10 mouse cellular contexts compared by ENCODE assay signal in the genomic region with DNA sequence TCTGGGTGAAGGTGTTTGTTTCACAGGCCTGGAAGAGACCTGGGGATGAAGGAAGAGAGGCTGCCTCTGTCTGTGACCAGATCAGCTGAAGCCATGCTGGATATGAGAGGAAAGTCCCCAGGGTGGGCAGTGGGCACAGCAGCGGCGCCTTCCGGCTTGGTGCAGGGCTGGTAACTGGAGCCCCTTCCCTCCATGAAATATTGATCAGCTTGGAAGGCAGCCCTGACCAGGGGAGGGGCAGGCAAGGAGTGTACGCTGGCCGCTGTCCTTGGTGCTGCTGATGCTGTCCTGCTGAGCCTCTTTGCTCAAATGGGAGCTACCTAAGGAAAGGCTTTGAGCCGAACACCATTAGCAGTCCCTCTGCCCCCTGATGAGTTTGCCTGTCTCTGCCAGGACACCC. TPM values are rescaled to one million over a fixed set of nuclear protein-coding genes. Genes with fewer than 3 reads are reported as not detected.
DNase-seq lines count a peak whose midpoint lies in the region; ATAC-seq and TF ChIP-seq lines count a peak whose summit lies in the region.
"Had no signal": no experiment of that assay in that cellular context is flagged by ENCODE, and none has a peak within 500 bp of the region (broad histone marks: within the 10 kb centered on the region; RNA-seq: fewer than 3 reads in every experiment).

No protein-coding gene starts in this region.

- no peaks in the 10 kb centered on the region for H3K36me3 ChIP-seq in embryonic facial prominence, embryonic 13.5 days
- H3K36me3 ChIP-seq in limb, embryonic 13.5 days, result no peaks in the 10 kb centered on the region
- no peaks in the 10 kb centered on the region for H3K36me3 ChIP-seq in stomach, postnatal 0 days (ENCODE audit: control insufficient read depth, insufficient read depth, low read length)
- no peaks in the 10 kb centered on the region for H3K36me3 ChIP-seq in forebrain, embryonic 14.5 days (ENCODE audit: control insufficient read depth, insufficient read depth, low read length)
- H3K36me3 ChIP-seq: heart, embryonic 15.5 days; stomach, embryonic 15.5 days had no signal

- TF ChIP-seq CTCF in cerebellum, adult 2 months (IDR thresholded peaks at IDR 0.05; ENCODE audit: borderline replicate concordance, insufficient read depth, low read depth, low read length), result no peak
- TF ChIP-seq CTCF in stomach, postnatal 0 days (IDR thresholded peaks at IDR 0.05; ENCODE audit: low read depth), result no peak

- no peaks in the 10 kb centered on the region for H3K27me3 ChIP-seq in cerebellum, adult 2 months (ENCODE audit: control insufficient read depth, insufficient read depth, low read length)
- no peaks in the 10 kb centered on the region; the same call in none of the 2 replicates for H3K27me3 ChIP-seq in embryonic facial prominence, embryonic 13.5 days
- no peaks in the 10 kb centered on the region for H3K27me3 ChIP-seq in limb, embryonic 13.5 days
- H3K27me3 ChIP-seq in stomach, postnatal 0 days (ENCODE audit: control insufficient read depth, insufficient read depth, low read length), result no peaks in the 10 kb centered on the region
- no peaks in the 10 kb centered on the region for H3K27me3 ChIP-seq in forebrain, embryonic 14.5 days (replicated peaks; ENCODE audit: control insufficient read depth, insufficient read depth, low read length)
- H3K27me3 ChIP-seq: stomach, embryonic 15.5 days had no signal

- no peak for TF ChIP-seq POLR2A in cerebellum, adult 2 months (IDR thresholded peaks at IDR 0.05; ENCODE audit: borderline replicate concordance, insufficient read depth, low read length)

- DNase-seq in cerebellum, adult 2 months, result no peak
- no peak for DNase-seq in cerebellum, postnatal 10 days
- DNase-seq in A20 (ENCODE audit: low read depth, low spot score), result peak; percentile 19
- DNase-seq in stomach, postnatal 0 days (ENCODE audit: low spot score), result peak; percentile 77
- no peak for DNase-seq in left cerebral cortex, adult 9 months (ENCODE audit: low spot score in 2 of 2)
- no peak for DNase-seq in forebrain, embryonic 14.5 days (ENCODE audit: low spot score)

- no peak overlapping the region for H3K9ac ChIP-seq in embryonic facial prominence, embryonic 13.5 days
- no peak overlapping the region for H3K9ac ChIP-seq in limb, embryonic 13.5 days
- no peak overlapping the region for H3K9ac ChIP-seq in stomach, postnatal 0 days (ENCODE audit: low read length)
- H3K9ac ChIP-seq in forebrain, embryonic 14.5 days (ENCODE audit: low read length), result no peak overlapping the region
- H3K9ac ChIP-seq: heart, embryonic 15.5 days; stomach, embryonic 15.5 days had no signal

- no peak for TF ChIP-seq EP300 in stomach, postnatal 0 days (optimal IDR thresholded peaks at IDR 0.05)

- 24% methylated on average over 6 of the region's 6 CpGs for WGBS in cerebellum, adult 2 months
- WGBS in embryonic facial prominence, embryonic 13.5 days, result 4% methylated on average over 6 of the region's 6 CpGs
- 0% methylated on average over 6 of the region's 6 CpGs for WGBS in limb, embryonic 13.5 days
- 6% methylated on average over 6 of the region's 6 CpGs for WGBS in stomach, postnatal 0 days
- 13% methylated on average over 6 of the region's 6 CpGs for WGBS in forebrain, embryonic 14.5 days

- ATAC-seq in embryonic facial prominence, embryonic 13.5 days (ENCODE audit: insufficient number of reproducible peaks, insufficient read depth, low FRiP score, low TSS enrichment, low read depth), result peak; percentile 49; the same call in 1 of the 2 replicates
- ATAC-seq in limb, embryonic 13.5 days (ENCODE audit: low FRiP score, low read depth), result peak; percentile 78
- 0 out of 2 replicates have a peak, but pooled peaks have one; percentile 39 for ATAC-seq in stomach, postnatal 0 days (ENCODE audit: low FRiP score, low TSS enrichment)
- no peak for ATAC-seq in forebrain, embryonic 14.5 days

- H3K4me2 ChIP-seq in embryonic facial prominence, embryonic 13.5 days, result no peak overlapping the region
- H3K4me2 ChIP-seq in limb, embryonic 13.5 days (replicated peaks), result no peak overlapping the region
- H3K4me2 ChIP-seq in stomach, postnatal 0 days (replicated peaks; ENCODE audit: low read depth), result no peak overlapping the region
- no peak overlapping the region for H3K4me2 ChIP-seq in forebrain, embryonic 14.5 days (ENCODE audit: low read length)
- H3K4me2 ChIP-seq: heart, embryonic 15.5 days; stomach, embryonic 15.5 days had no signal

- H3K4me3 ChIP-seq in cerebellum, adult 2 months (replicated peaks; ENCODE audit: insufficient read depth, low read depth, low read length), result no peak overlapping the region
- H3K4me3 ChIP-seq in embryonic facial prominence, embryonic 13.5 days, result no peak overlapping the region
- H3K4me3 ChIP-seq in limb, embryonic 13.5 days, result no peak overlapping the region
- H3K4me3 ChIP-seq in stomach, postnatal 0 days (ENCODE audit: low read depth, low read length), result no peak overlapping the region
- no peak overlapping the region for H3K4me3 ChIP-seq in forebrain, embryonic 14.5 days (ENCODE audit: low read depth, low read length)
- H3K4me3 ChIP-seq: heart, embryonic 15.5 days; stomach, embryonic 15.5 days had no signal

- peaks cover 73% of the 10 kb centered on the region for H3K4me1 ChIP-seq in cerebellum, adult 2 months (ENCODE audit: control insufficient read depth, insufficient read depth, low read length)
- H3K4me1 ChIP-seq in embryonic facial prominence, embryonic 13.5 days, result peaks cover 3% of the 10 kb centered on the region; the same call in 1 of the 2 replicates
- no peaks in the 10 kb centered on the region for H3K4me1 ChIP-seq in limb, embryonic 13.5 days
- H3K4me1 ChIP-seq in stomach, postnatal 0 days (replicated peaks; ENCODE audit: control insufficient read depth, insufficient read depth), result no peaks in the 10 kb centered on the region
- H3K4me1 ChIP-seq in forebrain, embryonic 14.5 days (ENCODE audit: control insufficient read depth, insufficient read depth, low read length), result peaks cover 5% of the 10 kb centered on the region
- H3K4me1 ChIP-seq: stomach, embryonic 15.5 days had no signal

- H3K9me3 ChIP-seq in embryonic facial prominence, embryonic 13.5 days, result no peaks in the 10 kb centered on the region
- H3K9me3 ChIP-seq in limb, embryonic 13.5 days, result no peaks in the 10 kb centered on the region
- H3K9me3 ChIP-seq in stomach, postnatal 0 days (ENCODE audit: control insufficient read depth, low read length), result no peaks in the 10 kb centered on the region
- no peaks in the 10 kb centered on the region for H3K9me3 ChIP-seq in forebrain, embryonic 14.5 days (replicated peaks; ENCODE audit: control insufficient read depth, low read length)
- H3K9me3 ChIP-seq: heart, embryonic 15.5 days; stomach, embryonic 15.5 days had no signal

- H3K27ac ChIP-seq in cerebellum, adult 2 months (ENCODE audit: insufficient read depth, low read length), result 0 out of 2 replicates have a peak overlapping the region, but pooled peaks have one; percentile 19
- H3K27ac ChIP-seq in embryonic facial prominence, embryonic 13.5 days, result no peak overlapping the region
- H3K27ac ChIP-seq in limb, embryonic 13.5 days, result no peak overlapping the region
- no peak overlapping the region for H3K27ac ChIP-seq in stomach, postnatal 0 days (replicated peaks)
- no peak overlapping the region for H3K27ac ChIP-seq in forebrain, embryonic 14.5 days (ENCODE audit: low read depth, low read length)
- H3K27ac ChIP-seq: heart, embryonic 15.5 days; stomach, embryonic 15.5 days had no signal

RNA-seq across cellular contexts. Expression of gene Rims3, which starts 11.6 kb away (rescaled TPM):
- 104 and 118 TPM in 2 replicates for polyA plus RNA-seq in cerebellum, adult 2 months (2012; rRNA removed)
- polyA plus RNA-seq in embryonic facial prominence, embryonic 13.5 days (2015; fragmentation: Nextera tagmentation; extraction: Ambion mirVana), result 0.87 and 1.2 TPM in 2 replicates
- polyA plus RNA-seq in limb, embryonic 13.5 days (2015; fragmentation: Nextera tagmentation; extraction: Ambion mirVana), result 0.41 and 0.66 TPM in 2 replicates
- 0.70 and 0.92 TPM in 2 replicates for polyA plus RNA-seq in stomach, postnatal 0 days (2015; fragmentation: Nextera tagmentation; extraction: Ambion mirVana)
- polyA plus RNA-seq in forebrain, embryonic 14.5 days (2014; fragmentation: Nextera tagmentation; extraction: Ambion mirVana), result 8.1 and 9.0 TPM in 2 replicates

RNA-seq across cellular contexts. Expression of gene Nfyc, which starts 34.8 kb away (rescaled TPM):
- polyA plus RNA-seq in cerebellum, adult 2 months (2012; rRNA removed), result 150 and 172 TPM in 2 replicates
- polyA plus RNA-seq in embryonic facial prominence, embryonic 13.5 days (2015; fragmentation: Nextera tagmentation; extraction: Ambion mirVana), result 99.4 and 106 TPM in 2 replicates
- polyA plus RNA-seq in limb, embryonic 13.5 days (2015; fragmentation: Nextera tagmentation; extraction: Ambion mirVana), result 105 and 109 TPM in 2 replicates
- polyA plus RNA-seq in stomach, postnatal 0 days (2015; fragmentation: Nextera tagmentation; extraction: Ambion mirVana), result 44.8 and 47.6 TPM in 2 replicates
- 120 and 123 TPM in 2 replicates for polyA plus RNA-seq in forebrain, embryonic 14.5 days (2014; fragmentation: Nextera tagmentation; extraction: Ambion mirVana)

RNA-seq across cellular contexts. Expression of gene Exo5, which starts 58.6 kb away (rescaled TPM):
- 9.4 and 10.1 TPM in 2 replicates for polyA plus RNA-seq in cerebellum, adult 2 months (2012; rRNA removed)
- 33.9 and 35.7 TPM in 2 replicates for polyA plus RNA-seq in embryonic facial prominence, embryonic 13.5 days (2015; fragmentation: Nextera tagmentation; extraction: Ambion mirVana)
- 35.8 and 37.1 TPM in 2 replicates for polyA plus RNA-seq in limb, embryonic 13.5 days (2015; fragmentation: Nextera tagmentation; extraction: Ambion mirVana)
- 10.2 and 10.4 TPM in 2 replicates for polyA plus RNA-seq in stomach, postnatal 0 days (2015; fragmentation: Nextera tagmentation; extraction: Ambion mirVana)
- 36.5 and 41.4 TPM in 2 replicates for polyA plus RNA-seq in forebrain, embryonic 14.5 days (2014; fragmentation: Nextera tagmentation; extraction: Ambion mirVana)

Comparison
In these comparisons a context has a peak if more than half of its experiments do, and no peak if none do; other contexts are left out.
1. DNase-seq: peak in A20 (single experiment) and stomach, postnatal 0 days (single experiment); none in cerebellum, adult 2 months (0 of 2), cerebellum, postnatal 10 days (0 of 2), left cerebral cortex, adult 9 months (0 of 2) and forebrain, embryonic 14.5 days (single experiment).
2. RNA of gene Rims3, which starts 11.6 kb away (polyA plus RNA-seq): 104 to 118 TPM in cerebellum, adult 2 months; 8.1 to 9.0 TPM in forebrain, embryonic 14.5 days, 0.87 to 1.2 TPM in embryonic facial prominence, embryonic 13.5 days, 0.70 to 0.92 TPM in stomach, postnatal 0 days and 0.41 to 0.66 TPM in limb, embryonic 13.5 days; every median in the first group is over 10 times any median in the second.